Mouse (Mus musculus) adrenal gland, postnatal 4 days (tissue): ENCODE data around the gene Acsm2. TPM values are rescaled to one million over a fixed set of nuclear protein-coding genes. Genes with fewer than 3 reads are reported as not detected.

ENCODE experiments used
- DNase-seq, 2 experiments: peaks; one replicate each; pipeline ENCODE4 v3.0.0; 2021 to 2022; ENCODE audit warnings: low spot score in 2 of 2, mixed read lengths in 2 of 2
- long read RNA-seq, 2 experiments: library from polyadenylated mRNA; stranded (forward); transcript quantifications; one replicate each; pipeline ENCODE4 v2.0.0; 2021
- total RNA-seq, 2 experiments: library from RNA; stranded (reverse); gene quantifications; 2 replicates each; pipeline ENCODE4 v1.2.3; 2021

Gene Acsm2
- total RNA-seq: 10 to 100 TPM in 1 of 2 experiments, under 1 TPM in 1; 0.87 to 15.2 TPM
- long read RNA-seq, experiment 1: 0 reads
- long read RNA-seq, experiment 2, full-length matches to known transcripts: 4 of 5 reads
- long read RNA-seq, experiment 2, partial matches to known transcripts: 1 of 5 reads
- long read RNA-seq, experiment 2, other reads (novel, unspliced or antisense): 0 of 5 reads

DNA sequence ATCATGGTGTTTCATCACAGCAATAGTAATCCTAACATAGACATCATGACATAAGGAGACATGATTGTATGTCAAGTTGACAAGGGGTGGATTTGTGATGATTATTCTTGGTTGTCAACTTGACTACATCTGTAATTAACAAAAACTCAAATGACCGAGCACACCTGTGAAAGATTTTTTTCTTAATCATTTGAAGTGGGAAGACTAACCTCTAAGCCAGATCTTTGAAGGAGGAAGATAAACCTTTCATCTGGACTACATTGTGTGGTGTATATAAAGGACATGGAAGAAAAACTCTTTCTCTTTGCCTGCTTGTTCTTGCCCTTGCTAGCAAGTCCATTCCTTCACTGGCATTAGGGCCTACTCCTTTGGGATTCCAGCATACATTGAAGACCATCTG, at the start of gene Acsm2:
TSS of gene Acsm2 (plus strand) at position 301 of the 400 bp plus-strand sequence.
- no peak for DNase-seq

DNA sequence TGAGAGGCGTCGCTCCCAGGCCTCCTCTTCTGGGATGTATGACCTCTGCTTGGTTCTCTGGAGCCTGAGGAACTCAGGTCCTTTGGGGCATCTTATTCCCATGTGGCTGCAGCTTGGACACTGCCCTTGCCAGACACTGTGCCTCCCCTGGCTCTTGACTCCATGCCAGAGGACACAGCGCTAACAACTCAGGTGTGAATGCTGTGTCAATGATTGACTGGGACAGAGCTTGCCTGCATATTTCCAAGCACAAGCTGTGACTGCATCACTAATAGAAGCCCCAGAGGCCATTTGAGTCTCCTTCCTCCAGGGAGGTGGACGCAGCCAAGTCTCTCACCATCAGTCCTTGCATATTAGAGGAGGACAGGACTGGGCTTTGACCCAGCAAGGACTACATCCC, 43.0 kb upstream of the Acsm2 start:
- DNase-seq: no peak

DNA sequence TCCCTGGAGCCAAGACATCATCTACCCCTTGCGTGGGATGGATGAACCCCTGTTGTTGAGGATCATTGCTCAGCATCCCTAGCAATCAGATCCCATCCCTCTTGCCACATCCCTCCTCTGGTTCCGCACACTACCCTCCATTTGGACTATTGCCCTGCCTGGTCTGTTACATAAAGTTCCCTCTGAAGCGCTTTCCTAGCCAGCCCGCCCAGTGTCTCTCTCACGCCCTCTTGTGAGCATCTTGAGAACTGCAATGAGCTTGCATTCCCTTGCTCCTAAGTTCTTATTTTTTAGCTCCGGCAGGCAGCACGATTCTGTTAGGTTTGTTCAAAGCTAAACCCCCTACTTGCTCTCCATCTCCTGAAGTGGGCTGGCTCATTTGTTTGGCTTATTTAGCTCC, 41.1 kb upstream of the Acsm2 start:
- no peak for DNase-seq

GRCm38 (mm10) chr7:119515492-119516271, 38.5 kb upstream of the Acsm2 start:
- DNase-seq: no peak

GRCm38 (mm10) chr7:119516272-119516558, 37.9 kb upstream of the Acsm2 start:
- no peak for DNase-seq

- DNase-seq: no peak
These were observed 35.0 kb upstream of the Acsm2 start, which contains the start of gene Acsm5 for GRCm38 (mm10) chr7:119519163-119519562. Acsm5 (plus strand) TSS chr7:119519463.

DNA sequence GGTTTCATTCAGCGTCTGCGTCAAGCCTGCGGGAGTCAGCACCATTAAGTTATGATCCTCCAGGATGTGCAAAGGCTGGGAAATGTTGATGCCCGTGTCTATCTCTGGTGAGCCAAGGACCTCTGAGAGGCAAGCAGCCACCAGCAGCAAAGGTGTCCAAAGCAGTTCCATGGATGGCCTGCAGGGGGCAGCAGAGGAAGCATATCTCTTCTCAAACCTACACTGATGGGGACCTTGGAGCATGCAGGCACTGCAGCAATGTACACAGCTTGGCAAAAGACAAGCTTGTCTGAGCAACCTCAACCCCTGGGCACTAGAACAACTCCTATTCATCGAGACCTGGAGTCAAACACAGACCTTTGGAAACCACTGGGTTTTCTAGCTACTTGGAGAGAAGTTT, 34.5 kb upstream of the Acsm2 start:
- DNase-seq: peak; percentile 57 to 63

DNA sequence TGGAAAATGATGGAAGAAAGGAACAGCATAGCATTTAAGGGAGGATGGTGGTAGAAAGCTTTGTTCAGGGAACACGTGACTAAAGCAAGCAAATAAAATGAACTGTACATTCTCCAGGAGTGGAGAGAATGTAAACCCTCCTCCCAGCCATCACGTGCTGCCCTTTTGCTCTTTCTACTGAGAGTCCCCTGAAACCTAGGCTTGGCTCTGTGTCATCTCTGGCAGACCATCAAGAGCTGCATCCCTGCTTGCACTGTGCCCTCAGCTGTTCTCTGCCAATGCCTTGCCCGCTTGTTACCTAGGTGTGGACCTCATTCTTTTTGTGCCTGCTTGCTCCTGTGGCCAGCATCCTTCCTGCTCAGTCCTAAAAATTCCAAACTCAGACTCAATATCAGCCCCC, 32.3 kb upstream of the Acsm2 start:
- no peak for DNase-seq

GRCm38 (mm10) chr7:119522385-119522784, 31.8 kb upstream of the Acsm2 start:
- DNase-seq: no peak

DNA sequence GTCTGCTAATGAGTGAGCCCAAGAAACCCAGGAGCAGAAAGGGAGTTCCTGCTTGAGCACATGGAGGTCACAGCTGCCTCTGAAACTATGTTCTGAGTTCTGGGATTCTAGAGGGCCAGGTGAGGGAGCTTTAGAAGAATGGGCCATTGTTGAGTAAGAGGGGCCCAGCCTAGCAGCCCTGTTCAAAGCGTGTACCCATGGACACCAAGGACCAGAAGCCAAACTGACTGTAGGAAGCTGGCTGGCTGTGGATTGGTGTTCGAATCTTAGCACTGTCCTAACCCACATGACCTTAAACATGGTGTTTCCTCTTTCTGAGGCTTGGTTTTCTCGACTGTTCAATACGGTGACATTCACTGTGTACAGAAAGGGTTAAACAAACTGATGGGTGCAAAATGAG, 30.8 kb upstream of the Acsm2 start, which contains the start of gene Pdilt:
TSS of gene Pdilt (minus strand) at position 101 of the 400 bp plus-strand sequence.
- DNase-seq: no peak

GRCm38 (mm10) chr7:119525881-119526281, 28.3 kb upstream of the Acsm2 start:
- DNase-seq: no peak

DNA sequence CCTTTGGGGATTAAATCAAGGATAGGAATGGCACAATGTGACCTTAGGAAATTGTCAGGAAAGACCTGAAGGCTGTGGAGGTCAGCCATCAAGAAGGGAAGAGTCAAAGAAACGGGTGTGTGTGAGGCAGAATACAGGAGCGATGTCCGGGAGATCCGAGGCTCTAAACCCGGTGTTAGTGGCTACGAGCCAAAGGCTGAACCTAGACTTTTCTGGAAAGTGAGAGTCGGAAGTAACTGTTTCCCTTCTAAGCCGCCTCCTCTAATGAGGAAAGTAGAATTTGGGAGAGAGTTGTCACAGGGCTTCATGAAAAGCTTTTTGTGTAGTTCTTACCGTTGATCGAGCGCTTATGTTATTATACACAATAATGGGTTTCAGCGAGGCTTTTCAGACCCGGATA, 27.7 kb upstream of the Acsm2 start:
- DNase-seq: no peak

DNA sequence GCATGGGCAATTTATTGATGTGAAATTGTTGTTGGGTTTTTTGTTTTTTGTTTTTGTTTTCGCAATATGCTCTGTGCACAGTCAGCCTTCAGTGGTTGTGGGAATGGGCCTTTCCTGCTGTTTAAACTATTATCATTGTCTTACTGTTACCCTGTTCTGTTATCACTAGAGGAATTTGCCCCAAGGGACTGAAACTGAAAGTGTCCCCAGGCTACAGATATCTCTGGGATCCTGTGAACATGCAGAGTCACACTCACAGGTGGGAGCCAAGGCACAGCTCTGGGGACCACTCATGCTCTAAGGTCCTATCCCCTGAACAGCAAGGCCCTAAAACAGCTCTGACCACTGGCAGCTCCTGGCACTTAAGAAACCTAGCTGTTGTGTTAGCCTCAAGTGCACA, 27.0 kb upstream of the Acsm2 start:
- no peak for DNase-seq

- no peak for DNase-seq
These were observed 26.6 kb upstream of the Acsm2 start for GRCm38 (mm10) chr7:119527548-119527947.

DNA sequence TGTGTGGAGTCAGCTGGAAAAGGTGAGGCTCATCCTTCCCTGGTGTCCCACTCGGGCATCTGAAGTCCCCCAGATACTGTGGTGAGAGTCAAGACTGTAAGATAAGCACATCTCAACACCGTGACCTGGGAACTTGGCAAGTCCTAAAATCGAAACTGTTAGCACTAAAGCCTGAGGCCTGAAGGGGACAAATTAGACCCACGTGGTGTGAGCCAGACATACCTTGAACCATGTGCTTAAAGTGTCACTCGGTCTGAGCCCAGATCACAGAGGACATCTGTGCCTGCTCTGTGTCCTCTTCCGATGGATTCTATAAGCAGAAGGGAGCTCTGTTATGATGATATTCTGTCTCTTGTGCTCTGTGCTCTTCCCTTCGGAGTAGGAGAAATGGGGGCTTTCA, 25.5 kb upstream of the Acsm2 start:
- no peak for DNase-seq

DNA sequence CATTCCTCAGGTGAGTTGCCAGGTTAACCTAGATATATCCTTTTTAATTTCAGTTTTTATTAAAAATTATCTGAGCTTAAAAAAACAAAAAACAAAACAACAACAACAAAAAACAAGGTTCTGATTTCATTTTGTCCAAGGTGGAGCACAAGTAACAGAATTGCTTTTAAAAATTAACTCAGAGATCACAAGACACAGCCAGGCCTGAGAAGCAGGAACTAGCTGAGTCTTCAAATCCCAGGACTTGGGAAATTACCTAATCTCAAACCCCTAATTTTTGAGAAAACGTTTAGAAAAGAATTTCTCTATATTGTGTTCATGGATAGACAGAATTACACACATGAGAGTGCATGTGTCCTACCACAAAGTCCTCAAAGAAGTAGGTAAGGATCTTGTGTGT, 21.2 kb upstream of the Acsm2 start:
- no peak for DNase-seq

- DNase-seq: no peak
These were observed 19.8 kb upstream of the Acsm2 start for GRCm38 (mm10) chr7:119534389-119534788.

GRCm38 (mm10) chr7:119542445-119542844, 11.7 kb upstream of the Acsm2 start:
- DNase-seq: no peak

DNA sequence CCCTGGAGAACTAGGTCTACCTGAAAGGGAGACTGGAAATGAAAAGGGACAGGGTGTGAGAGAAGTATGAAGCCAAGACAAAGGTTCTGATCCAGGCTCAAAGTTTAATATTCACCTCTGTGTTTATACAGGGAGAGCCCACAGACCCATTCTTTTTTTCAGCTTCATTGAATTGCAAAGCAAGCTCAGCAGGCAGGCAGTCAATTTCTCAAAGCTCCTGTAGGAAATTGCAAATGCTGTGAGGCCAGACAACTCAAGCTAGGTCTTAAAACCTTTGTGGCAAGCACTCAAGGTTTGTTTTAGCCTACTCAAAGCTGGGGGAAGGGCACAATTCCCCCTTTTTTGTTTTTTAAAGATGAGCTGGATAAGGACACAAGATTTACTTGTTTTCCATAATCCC, 8.6 kb upstream of the Acsm2 start:
- DNase-seq: no peak

DNA sequence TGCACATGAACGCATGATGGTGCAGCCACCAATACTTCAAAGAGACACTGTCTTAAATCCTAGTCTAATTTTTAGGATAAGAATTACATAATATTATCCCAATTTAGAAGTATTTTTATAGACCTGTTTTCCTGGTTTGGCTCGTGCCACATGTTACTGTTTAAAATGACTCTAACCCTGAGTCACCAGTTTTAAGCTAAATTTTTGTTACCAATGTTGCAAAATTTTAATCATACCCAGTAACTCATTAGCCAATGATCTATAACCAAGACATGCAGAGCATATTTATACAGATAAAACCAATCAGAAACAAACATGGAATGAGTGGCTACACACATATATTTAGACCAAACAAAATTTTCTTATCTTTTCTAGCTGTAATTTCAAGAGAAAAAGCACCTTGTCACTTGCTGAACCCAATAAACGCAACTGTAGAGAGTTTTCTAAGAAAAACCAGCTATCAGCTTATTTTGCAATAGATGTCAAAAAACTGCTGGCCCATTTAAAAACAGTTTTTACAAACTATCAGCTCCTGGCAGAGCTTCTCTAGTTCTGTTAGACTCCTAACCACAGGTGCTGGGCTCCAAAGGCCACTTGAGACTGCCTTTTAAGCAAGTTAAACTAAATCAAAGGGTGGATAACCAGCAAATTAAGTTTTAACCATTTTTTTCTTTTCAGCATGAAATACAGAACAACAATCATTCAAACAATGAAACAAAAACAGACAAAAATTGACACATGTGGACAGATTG, 3.5 kb upstream of the Acsm2 start:
- DNase-seq: no peak

DNA sequence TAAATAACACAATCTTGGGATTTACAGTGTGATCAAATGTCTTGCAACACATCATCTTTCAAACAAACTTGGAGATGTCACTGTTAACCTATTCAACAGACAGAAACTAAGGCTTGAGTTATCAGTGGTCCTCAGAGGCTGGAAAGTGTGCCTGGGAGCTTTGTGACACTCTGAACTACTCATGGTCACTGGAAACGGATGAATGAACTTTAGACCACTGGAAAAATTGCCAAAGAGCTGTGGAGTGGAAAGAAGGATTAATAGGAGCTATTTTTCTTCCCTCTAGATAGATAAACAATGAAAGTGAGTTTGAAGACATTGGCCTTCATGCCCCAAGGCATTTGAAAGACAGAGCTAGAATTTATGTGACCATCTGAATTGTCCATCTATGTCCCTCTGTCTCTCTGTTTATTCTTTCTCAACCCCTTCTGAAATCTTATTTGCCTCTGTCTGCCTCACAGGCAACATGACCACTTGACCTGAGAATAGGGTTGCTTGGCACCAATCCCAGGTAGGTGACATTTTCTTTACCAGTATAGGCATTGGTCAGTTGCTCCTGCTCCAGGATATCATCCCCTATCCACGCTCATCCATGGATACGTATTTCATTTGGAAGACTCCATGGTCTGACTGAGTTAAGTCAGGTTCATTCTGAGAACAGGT, 5.8 kb downstream of the Acsm2 start:
- DNase-seq: no peak

- no peak for DNase-seq
These were observed 6.3 kb downstream of the Acsm2 start for GRCm38 (mm10) chr7:119560452-119560835.
